Mouse (Mus musculus): Measurements from ENCODE around the gene Map4k3.
"Not testable (repeated sequence)": the region's sequence is repeated elsewhere in the genome, so short reads cannot be mapped to it uniquely, and the experiment has no call there.

Gene Map4k3

GRCm38 (mm10) chr17:80728062-80728858 is at the start of gene Map4k3:
Gene Map4k3 (minus strand): TSS chr17:80728485.
- in situ Hi-C loops (cut with MboI; ENCODE audit: low pct_unique_long_range_greater_than_20kb in 1 of 2, low sequenced_read_pairs in 2 of 2, unreplicated experiment in 1 of 2), result loop anchor here in 1 of 2 experiments (5.0 kb wide), 1 partner anchor 74 kb away; no protein-coding TSS in a partner anchor

DNA sequence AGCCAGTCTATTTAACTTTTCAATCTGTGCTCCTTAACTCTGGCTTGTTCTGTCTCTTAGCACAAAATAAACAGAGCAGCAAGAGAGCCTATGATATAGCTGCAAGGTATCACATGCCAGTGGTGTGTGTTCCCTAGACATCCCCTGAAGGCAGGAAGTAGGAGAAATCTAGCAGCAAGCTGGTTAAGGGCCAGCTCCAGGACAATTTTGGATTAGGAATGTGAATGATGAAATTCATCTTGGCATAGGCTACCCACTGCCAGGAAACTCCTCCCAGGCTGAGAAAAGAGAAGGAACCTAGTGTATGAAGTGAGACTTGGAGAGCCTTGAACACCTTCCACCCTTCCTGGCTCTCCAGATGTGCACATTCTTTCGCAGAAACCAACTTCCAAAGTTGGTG is 49.3 kb upstream of the Map4k3 start:
- in situ Hi-C loops (cut with MboI; ENCODE audit: low pct_unique_long_range_greater_than_20kb in 1 of 2, low sequenced_read_pairs in 2 of 2, unreplicated experiment in 1 of 2), result no loop called here

GRCm38 (mm10) chr17:80775178-80775788 is 47.0 kb upstream of the Map4k3 start:
- in situ Hi-C loops (cut with MboI; ENCODE audit: low pct_unique_long_range_greater_than_20kb in 1 of 2, low sequenced_read_pairs in 2 of 2, unreplicated experiment in 1 of 2), result no loop called here

- in situ Hi-C loops (cut with MboI; ENCODE audit: low pct_unique_long_range_greater_than_20kb in 1 of 2, low sequenced_read_pairs in 2 of 2, unreplicated experiment in 1 of 2), result no loop called here
Observed at GRCm38 (mm10) chr17:80772545-80773453, 44.5 kb upstream of the Map4k3 start.

DNA sequence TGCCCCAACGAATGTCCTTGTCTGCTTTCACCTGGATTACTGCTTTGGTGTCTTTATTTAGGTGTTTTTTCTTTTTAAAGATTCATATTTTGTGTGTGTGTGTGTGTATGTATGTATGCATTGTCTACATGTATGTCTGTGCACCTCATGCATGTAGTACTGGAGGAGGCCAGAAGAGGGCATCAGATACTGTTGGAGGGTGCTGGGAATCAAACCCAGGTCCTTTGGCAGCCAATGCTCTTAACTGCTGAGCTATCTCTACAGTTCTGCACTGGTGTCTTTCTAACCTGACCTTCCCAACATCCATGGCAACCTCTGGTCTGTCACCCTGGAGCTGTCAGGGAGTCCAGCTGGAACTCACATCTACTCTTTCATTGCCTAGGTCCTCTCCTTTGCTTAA is 41.8 kb upstream of the Map4k3 start:
- in situ Hi-C loops (cut with MboI; ENCODE audit: low pct_unique_long_range_greater_than_20kb in 1 of 2, low sequenced_read_pairs in 2 of 2, unreplicated experiment in 1 of 2), result no loop called here

- in situ Hi-C loops (cut with MboI; ENCODE audit: low pct_unique_long_range_greater_than_20kb in 1 of 2, low sequenced_read_pairs in 2 of 2, unreplicated experiment in 1 of 2), result loop anchor here (5.0 kb wide), 1 partner anchor 57 kb away; no protein-coding TSS in a partner anchor
Observed at GRCm38 (mm10) chr17:80765204-80765603, 36.9 kb upstream of the Map4k3 start.

DNA sequence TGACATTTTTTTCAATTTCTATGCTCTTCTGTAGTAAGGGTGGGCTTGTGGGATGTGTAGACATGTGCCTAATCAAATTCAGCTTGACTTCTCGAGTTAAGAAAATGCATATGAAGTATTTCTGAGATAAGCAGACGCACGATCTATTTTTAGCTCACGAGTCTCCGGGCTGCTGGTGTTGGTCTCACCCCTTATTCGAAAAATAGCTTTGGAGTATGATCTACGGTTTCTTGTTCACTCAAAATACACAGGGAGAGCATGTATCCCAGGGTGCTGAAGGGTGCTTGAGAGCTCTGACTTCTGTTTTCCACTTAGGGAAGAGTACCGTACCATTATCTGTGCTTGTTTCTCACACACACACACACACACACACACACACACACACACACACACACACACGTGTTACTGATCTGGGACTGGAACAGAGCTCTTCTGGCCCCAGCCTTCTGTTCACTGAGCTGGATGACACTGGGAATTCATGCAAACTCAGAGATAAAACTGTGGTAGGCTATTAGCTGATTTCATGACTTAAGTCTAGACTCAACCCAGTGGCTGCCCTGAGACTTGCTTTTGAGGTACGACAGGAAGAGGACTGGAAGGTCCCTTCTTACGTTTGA is 34.9 kb upstream of the Map4k3 start:
- in situ Hi-C loops (cut with MboI; ENCODE audit: low pct_unique_long_range_greater_than_20kb in 1 of 2, low sequenced_read_pairs in 2 of 2, unreplicated experiment in 1 of 2), result no loop called here

DNA sequence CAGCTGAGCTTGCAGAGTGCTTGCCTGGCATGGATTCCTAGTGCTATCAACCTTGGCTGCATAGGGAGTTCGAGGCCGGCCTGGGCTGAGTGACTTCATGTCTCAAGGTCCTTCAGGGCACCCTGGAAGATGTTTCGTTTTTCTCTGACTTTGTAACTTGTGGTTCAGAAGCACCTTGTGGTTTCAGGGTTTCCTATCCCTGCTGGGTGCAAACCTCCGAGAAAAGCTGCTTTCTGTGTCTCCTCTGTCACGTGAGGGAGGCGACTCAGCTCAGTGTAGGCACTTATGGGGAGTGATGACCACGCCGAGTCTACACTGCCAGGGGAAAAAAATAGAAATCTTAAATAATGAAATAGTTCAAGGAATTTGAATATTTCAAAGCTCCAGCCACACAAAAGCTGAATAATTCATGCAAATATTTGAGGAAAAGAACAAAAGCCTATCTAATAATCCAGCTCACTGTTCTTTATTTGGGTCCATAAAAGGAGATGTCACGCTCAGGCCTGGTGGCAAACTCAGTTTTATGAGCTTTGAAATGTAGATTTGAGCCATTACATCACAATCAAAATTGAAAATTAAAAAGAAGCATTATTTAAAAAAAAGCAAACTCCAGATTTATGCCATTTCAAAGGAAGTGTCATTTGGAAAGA is 34.2 kb upstream of the Map4k3 start:
- in situ Hi-C loops (cut with MboI; ENCODE audit: low pct_unique_long_range_greater_than_20kb in 1 of 2, low sequenced_read_pairs in 2 of 2, unreplicated experiment in 1 of 2), result no loop called here

GRCm38 (mm10) chr17:80761191-80761590 is 32.9 kb upstream of the Map4k3 start:
- in situ Hi-C loops (cut with MboI; ENCODE audit: low pct_unique_long_range_greater_than_20kb in 1 of 2, low sequenced_read_pairs in 2 of 2, unreplicated experiment in 1 of 2), result not testable (repeated sequence)

- in situ Hi-C loops (cut with MboI; ENCODE audit: low pct_unique_long_range_greater_than_20kb in 1 of 2, low sequenced_read_pairs in 2 of 2, unreplicated experiment in 1 of 2), result no loop called here
Observed at GRCm38 (mm10) chr17:80760344-80761145, 32.3 kb upstream of the Map4k3 start.

- in situ Hi-C loops (cut with MboI; ENCODE audit: low pct_unique_long_range_greater_than_20kb in 1 of 2, low sequenced_read_pairs in 2 of 2, unreplicated experiment in 1 of 2), result no loop called here
Observed at GRCm38 (mm10) chr17:80756043-80756442, 27.8 kb upstream of the Map4k3 start.

- in situ Hi-C loops (cut with MboI; ENCODE audit: low pct_unique_long_range_greater_than_20kb in 1 of 2, low sequenced_read_pairs in 2 of 2, unreplicated experiment in 1 of 2), result no loop called here
Observed at GRCm38 (mm10) chr17:80755076-80755871, 27.0 kb upstream of the Map4k3 start.

DNA sequence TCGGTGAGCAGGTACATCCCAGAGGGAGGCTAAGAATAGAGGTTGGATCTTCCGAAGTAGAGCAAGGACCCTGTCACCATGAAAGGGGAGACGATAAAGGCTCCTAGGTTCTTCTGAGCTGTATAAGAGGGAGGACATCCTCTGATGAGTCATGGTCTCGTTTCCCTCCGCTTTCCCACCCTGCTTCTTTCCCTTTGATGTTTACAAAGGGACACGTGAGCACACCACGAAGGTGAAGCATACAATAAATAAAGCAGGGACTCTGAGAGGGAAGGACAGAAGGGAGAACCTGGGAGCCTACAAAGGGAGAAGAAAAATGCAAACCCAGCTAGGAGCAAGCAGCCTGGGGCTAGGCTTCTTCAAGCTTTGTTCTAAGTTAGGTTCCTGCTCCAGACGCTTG is 26.3 kb upstream of the Map4k3 start:
- in situ Hi-C loops (cut with MboI; ENCODE audit: low pct_unique_long_range_greater_than_20kb in 1 of 2, low sequenced_read_pairs in 2 of 2, unreplicated experiment in 1 of 2), result no loop called here

DNA sequence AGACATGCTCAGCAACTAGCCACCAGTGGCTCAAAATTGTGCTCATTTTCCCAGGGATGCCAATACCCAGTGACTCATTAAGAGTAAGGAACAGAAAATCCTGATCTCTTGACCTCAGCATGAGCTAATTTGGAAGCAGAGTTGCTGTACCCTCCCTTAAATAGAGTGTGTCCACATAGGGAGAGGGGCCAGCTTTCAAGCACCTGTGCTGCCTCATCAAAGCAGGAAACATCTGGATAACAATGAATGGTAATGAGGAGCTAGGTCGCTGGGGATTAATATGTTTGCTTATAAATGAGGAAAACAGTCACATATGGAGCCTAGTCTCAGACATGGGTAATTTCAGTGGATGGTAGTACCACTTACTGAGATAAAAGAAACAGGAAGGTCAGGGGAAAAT is 24.2 kb upstream of the Map4k3 start:
- in situ Hi-C loops (cut with MboI; ENCODE audit: low pct_unique_long_range_greater_than_20kb in 1 of 2, low sequenced_read_pairs in 2 of 2, unreplicated experiment in 1 of 2), result no loop called here

GRCm38 (mm10) chr17:80739421-80739820 is 11.1 kb upstream of the Map4k3 start:
- in situ Hi-C loops (cut with MboI; ENCODE audit: low pct_unique_long_range_greater_than_20kb in 1 of 2, low sequenced_read_pairs in 2 of 2, unreplicated experiment in 1 of 2), result no loop called here

DNA sequence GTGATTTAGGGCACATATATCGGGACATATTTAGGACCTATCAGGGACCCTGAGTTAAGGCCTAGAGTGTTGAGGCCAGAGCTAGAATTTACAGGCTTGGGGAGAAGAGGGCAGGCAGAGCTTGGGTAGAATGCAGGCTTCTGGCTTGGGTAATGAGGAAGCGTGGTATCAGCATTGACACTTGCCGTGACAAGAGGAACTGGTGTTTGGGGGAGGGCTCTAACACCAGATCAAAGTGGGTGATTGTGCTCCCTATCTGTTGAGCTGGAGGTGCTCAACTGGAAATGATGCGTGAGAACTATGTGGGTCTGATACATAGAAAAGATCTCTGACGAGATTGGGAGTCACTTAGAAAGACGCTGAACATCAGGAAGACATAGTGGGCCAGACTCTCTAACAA is 6.4 kb upstream of the Map4k3 start:
- in situ Hi-C loops (cut with MboI; ENCODE audit: low pct_unique_long_range_greater_than_20kb in 1 of 2, low sequenced_read_pairs in 2 of 2, unreplicated experiment in 1 of 2), result no loop called here

All from mouse embryonic stem cell (cell line).